In genomic region chr17:53582805-53583204, GRCm38 (mm10) we compare ENCODE assay signal across 26 mouse cellular contexts. TPM values are rescaled to one million over a fixed set of nuclear protein-coding genes. Genes with fewer than 3 reads are reported as not detected.
A peak's percentile ranks its signal among the peaks of the same experiment; 100 is the strongest.
DNase-seq lines count a peak whose midpoint lies in the region; ATAC-seq and TF ChIP-seq lines count a peak whose summit lies in the region.
"Had no signal": no experiment of that assay in that cellular context is flagged by ENCODE, and none has a peak within 500 bp of the region (broad histone marks: within the 10 kb centered on the region; RNA-seq: fewer than 3 reads in every experiment).

No protein-coding gene starts in this region.

- no peak for TF ChIP-seq POLR2A in ES-Bruce4 (IDR thresholded peaks at IDR 0.05; ENCODE audit: insufficient read depth, low read length)

- no peak overlapping the region for H3K4me3 ChIP-seq in heart, embryonic 10.5 days
- H3K4me3 ChIP-seq in kidney, embryonic 16.5 days (ENCODE audit: low read length): no peak overlapping the region
- no peak overlapping the region for H3K4me3 ChIP-seq in kidney, embryonic 15.5 days (replicated peaks)
- H3K4me3 ChIP-seq in ES-Bruce4 (ENCODE audit: low read depth, low read length): no peak overlapping the region
- H3K4me3 ChIP-seq: forebrain, embryonic 13.5 days; heart, embryonic 12.5 days; limb, embryonic 13.5 days; lung, embryonic 15.5 days; midbrain, embryonic 10.5 days; myocyte; neural tube, embryonic 13.5 days had no signal

- no peaks in the 10 kb centered on the region; the same call in 1 of the 2 replicates for H3K36me3 ChIP-seq in heart, embryonic 10.5 days
- H3K36me3 ChIP-seq in kidney, embryonic 16.5 days (ENCODE audit: insufficient read depth, low read length): 0 out of 2 replicates have a peak, but pooled peaks cover 6% of the 10 kb centered on the region
- H3K36me3 ChIP-seq in kidney, embryonic 15.5 days: no peaks in the 10 kb centered on the region
- no peaks in the 10 kb centered on the region for H3K36me3 ChIP-seq in ES-Bruce4 (ENCODE audit: control insufficient read depth, insufficient read depth, low read length, poor library complexity, severe bottlenecking)
- H3K36me3 ChIP-seq: limb, embryonic 13.5 days; lung, embryonic 15.5 days; midbrain, embryonic 10.5 days had no signal

- H3K4me1 ChIP-seq in heart, embryonic 10.5 days: peaks cover 47% of the 10 kb centered on the region
- H3K4me1 ChIP-seq in kidney, embryonic 16.5 days (ENCODE audit: insufficient read depth, low read length): peaks cover 28% of the 10 kb centered on the region; the same call in 1 of the 2 replicates
- peaks cover 23% of the 10 kb centered on the region for H3K4me1 ChIP-seq in kidney, embryonic 15.5 days
- H3K4me1 ChIP-seq in ES-Bruce4 (ENCODE audit: control insufficient read depth, insufficient read depth, low read length): peaks cover 6% of the 10 kb centered on the region

- 86% methylated on average over 7 of the region's 7 CpGs for WGBS in heart, embryonic 10.5 days
- WGBS in kidney, embryonic 16.5 days: 88% methylated on average over 7 of the region's 7 CpGs
- WGBS in kidney, embryonic 15.5 days: 88% methylated on average over 7 of the region's 7 CpGs

- no peak for ATAC-seq in kidney, embryonic 16.5 days (ENCODE audit: low FRiP score, low TSS enrichment)
- no peak for ATAC-seq in kidney, embryonic 15.5 days (replicated peaks; ENCODE audit: low FRiP score)
- ATAC-seq: forebrain, embryonic 13.5 days; hindbrain, embryonic 16.5 days; midbrain, embryonic 16.5 days had no signal

- TF ChIP-seq EP300 in ES-Bruce4 (IDR thresholded peaks at IDR 0.05; ENCODE audit: insufficient read depth, low read depth, low read length): no peak

- H3K9ac ChIP-seq in kidney, embryonic 16.5 days (replicated peaks; ENCODE audit: low read length): 0 out of 2 replicates have a peak overlapping the region, but pooled peaks have one; percentile 1
- no peak overlapping the region for H3K9ac ChIP-seq in kidney, embryonic 15.5 days
- H3K9ac ChIP-seq in ES-Bruce4 (ENCODE audit: low read depth, poor library complexity, severe bottlenecking): 0 out of 2 replicates have a peak overlapping the region, but pooled peaks have one; percentile 24
- H3K9ac ChIP-seq: forebrain, embryonic 13.5 days; heart, embryonic 12.5 days; limb, embryonic 13.5 days; lung, embryonic 15.5 days; neural tube, embryonic 13.5 days had no signal

- no peaks in the 10 kb centered on the region for H3K27me3 ChIP-seq in heart, embryonic 10.5 days (ENCODE audit: insufficient read depth, poor library complexity, severe bottlenecking)
- H3K27me3 ChIP-seq in kidney, embryonic 16.5 days (ENCODE audit: insufficient read depth, low read length): no peaks in the 10 kb centered on the region
- H3K27me3 ChIP-seq in kidney, embryonic 15.5 days: no peaks in the 10 kb centered on the region
- H3K27me3 ChIP-seq in ES-Bruce4 (ENCODE audit: control insufficient read depth, insufficient read depth, low read length, poor library complexity, severe bottlenecking): no peaks in the 10 kb centered on the region
- H3K27me3 ChIP-seq: forebrain, embryonic 13.5 days; heart, embryonic 12.5 days; limb, embryonic 13.5 days; lung, embryonic 15.5 days; neural tube, embryonic 13.5 days had no signal

- no peak for TF ChIP-seq CTCF in ES-Bruce4 (IDR thresholded peaks at IDR 0.05; ENCODE audit: low read depth, low read length)

- peak overlapping the region; percentile 42; the same call in 1 of the 2 replicates for H3K27ac ChIP-seq in heart, embryonic 10.5 days
- H3K27ac ChIP-seq in kidney, embryonic 16.5 days (ENCODE audit: low read length): no peak overlapping the region
- no peak overlapping the region for H3K27ac ChIP-seq in kidney, embryonic 15.5 days
- H3K27ac ChIP-seq in ES-Bruce4 (ENCODE audit: insufficient read depth, low read length): peak overlapping the region; percentile 82
- H3K27ac ChIP-seq: forebrain, embryonic 13.5 days; kidney, postnatal 0 days; limb, embryonic 13.5 days; lung, embryonic 15.5 days; midbrain, embryonic 10.5 days; neural tube, embryonic 13.5 days had no signal

- no peak overlapping the region for H3K4me2 ChIP-seq in kidney, embryonic 16.5 days (replicated peaks; ENCODE audit: low read depth, low read length)
- H3K4me2 ChIP-seq in kidney, embryonic 15.5 days: no peak overlapping the region
- H3K4me2 ChIP-seq: forebrain, embryonic 13.5 days; heart, embryonic 12.5 days; limb, embryonic 13.5 days; lung, embryonic 15.5 days; neural tube, embryonic 13.5 days had no signal

- no peaks in the 10 kb centered on the region for H3K9me3 ChIP-seq in heart, embryonic 10.5 days
- H3K9me3 ChIP-seq in kidney, embryonic 16.5 days (ENCODE audit: low read length): no peaks in the 10 kb centered on the region
- no peaks in the 10 kb centered on the region for H3K9me3 ChIP-seq in kidney, embryonic 15.5 days (replicated peaks)
- no peaks in the 10 kb centered on the region for H3K9me3 ChIP-seq in ES-Bruce4 (replicated peaks; ENCODE audit: control insufficient read depth, insufficient read depth, low read length, poor library complexity, severe bottlenecking)
- H3K9me3 ChIP-seq: forebrain, embryonic 13.5 days; heart, embryonic 12.5 days; limb, embryonic 13.5 days; lung, embryonic 15.5 days; midbrain, embryonic 10.5 days; neural tube, embryonic 13.5 days had no signal

- peak; percentile 45 for DNase-seq in cerebellum, adult 9-10 months
- DNase-seq in cerebellum, postnatal 36 days: no peak
- no peak for DNase-seq in heart, embryonic 10.5 days (ENCODE audit: low spot score)
- no peak for DNase-seq in heart, adult 9 months (ENCODE audit: low spot score in 2 of 2)
- no peak for DNase-seq in right cerebral cortex, adult 18-20 months
- DNase-seq: adrenal gland, adult 8-10 months; cerebellum, postnatal 14 days; gastrocnemius, postnatal 14 days; kidney, adult 18-20 months; kidney, postnatal 4 days; spleen, adult 18-20 months; thymus, adult 2 months; thymus, postnatal 36 days had no signal

RNA-seq across cellular contexts. Expression of gene Kat2b, which starts 16.1 kb away (rescaled TPM):
- 4.1 and 5.9 TPM in 2 replicates for polyA plus RNA-seq in heart, embryonic 10.5 days (2016; fragmentation: Nextera tagmentation; extraction: Ambion mirVana)
- polyA plus RNA-seq in kidney, embryonic 16.5 days (2015; fragmentation: Nextera tagmentation; extraction: Ambion mirVana): 3.8 and 3.9 TPM in 2 replicates
- polyA plus RNA-seq in kidney, embryonic 15.5 days (2015; fragmentation: Nextera tagmentation; extraction: Ambion mirVana): 3.8 and 4.4 TPM in 2 replicates
- 15.9 and 25.9 TPM in 2 replicates for polyA plus RNA-seq in ES-Bruce4 (2011; ENCODE audit: insufficient read depth, insufficient read length, low read depth, missing spikeins)

RNA-seq across cellular contexts. Expression of gene Pp2d1, which starts 43.6 kb away (rescaled TPM):
- 0.27 and 0.34 TPM in 2 replicates for polyA plus RNA-seq in heart, embryonic 10.5 days (2016; fragmentation: Nextera tagmentation; extraction: Ambion mirVana)
- polyA plus RNA-seq in kidney, embryonic 16.5 days (2015; fragmentation: Nextera tagmentation; extraction: Ambion mirVana): 0.30 and 0.37 TPM in 2 replicates
- polyA plus RNA-seq in kidney, embryonic 15.5 days (2015; fragmentation: Nextera tagmentation; extraction: Ambion mirVana): 0.17 and 0.21 TPM in 2 replicates
- 0.44 TPM in 1 of 2 replicates, not detected in the other for polyA plus RNA-seq in ES-Bruce4 (2011; ENCODE audit: insufficient read depth, insufficient read length, low read depth, missing spikeins)
- polyA plus RNA-seq: thymus, adult 2 months had no signal

Comparison
In these comparisons a context has a peak if more than half of its experiments do, and no peak if none do; other contexts are left out.
1. H3K27ac ChIP-seq: peak in heart, embryonic 10.5 days (single experiment) and ES-Bruce4 (single experiment); none in kidney, embryonic 16.5 days (single experiment) and kidney, embryonic 15.5 days (single experiment).